In genomic region chr3:79446124-79446523, GRCm38 (mm10) we compare ENCODE assay signal across 28 mouse cellular contexts.
DNase-seq lines count a peak whose midpoint lies in the region; ATAC-seq and TF ChIP-seq lines count a peak whose summit lies in the region.
"Had no signal": no experiment of that assay in that cellular context is flagged by ENCODE, and none has a peak within 500 bp of the region (broad histone marks: within the 10 kb centered on the region; RNA-seq: fewer than 3 reads in every experiment).

No protein-coding gene starts in this region.

- WGBS in liver, embryonic 11.5 days, result 77% methylated on average over 4 of the region's 4 CpGs

- H3K4me1 ChIP-seq in E14TG2a.4 (replicated peaks; ENCODE audit: low read depth, low read length), result no peaks in the 10 kb centered on the region
- H3K4me1 ChIP-seq in liver, embryonic 11.5 days (replicated peaks; ENCODE audit: control insufficient read depth, insufficient read depth, low read length), result no peaks in the 10 kb centered on the region
- H3K4me1 ChIP-seq: forebrain, embryonic 10.5 days; heart, embryonic 10.5 days; heart, embryonic 13.5 days; hindbrain, embryonic 12.5 days; intestine, embryonic 15.5 days had no signal

- no peaks in the 10 kb centered on the region for H3K9me3 ChIP-seq in E14TG2a.4 (ENCODE audit: low read length)
- no peaks in the 10 kb centered on the region for H3K9me3 ChIP-seq in liver, embryonic 11.5 days (ENCODE audit: control insufficient read depth, low read length)
- H3K9me3 ChIP-seq: embryonic facial prominence, embryonic 10.5 days; embryonic facial prominence, embryonic 13.5 days; heart, embryonic 10.5 days; hindbrain, embryonic 12.5 days; hindbrain, embryonic 15.5 days; intestine, embryonic 15.5 days had no signal

- H3K36me3 ChIP-seq in E14TG2a.4 (ENCODE audit: insufficient read depth, low read length), result no peaks in the 10 kb centered on the region
- no peaks in the 10 kb centered on the region for H3K36me3 ChIP-seq in liver, embryonic 11.5 days (ENCODE audit: control insufficient read depth, insufficient read depth, low read length)
- H3K36me3 ChIP-seq: embryonic facial prominence, embryonic 10.5 days; embryonic facial prominence, embryonic 13.5 days; forebrain, embryonic 10.5 days; heart, embryonic 10.5 days; heart, embryonic 13.5 days; hindbrain, embryonic 12.5 days; hindbrain, embryonic 15.5 days; intestine, embryonic 15.5 days had no signal

- no peak overlapping the region for H3K4me2 ChIP-seq in liver, embryonic 11.5 days
- H3K4me2 ChIP-seq: embryonic facial prominence, embryonic 13.5 days; forebrain, embryonic 13.5 days; heart, embryonic 13.5 days; hindbrain, embryonic 12.5 days; hindbrain, embryonic 15.5 days; intestine, embryonic 15.5 days had no signal

- no peak for ATAC-seq in liver, embryonic 11.5 days (replicated peaks; ENCODE audit: low FRiP score)
- ATAC-seq: CD4-positive, CD25-positive, alpha-beta regulatory T cell, adult 4 months; forebrain, embryonic 13.5 days; forebrain, embryonic 16.5 days; intestine, embryonic 15.5 days had no signal

- peak; percentile 40 for TF ChIP-seq CTCF in layer of hippocampus, adult 2 months (conservative IDR thresholded peaks at IDR 0.05)
- TF ChIP-seq CTCF in E14TG2a.4 (conservative IDR thresholded peaks at IDR 0.05; ENCODE audit: low read length), result peak; percentile 76

- no peak overlapping the region for H3K27ac ChIP-seq in layer of hippocampus, adult 2 months
- H3K27ac ChIP-seq in liver, embryonic 11.5 days (ENCODE audit: low read depth, low read length), result no peak overlapping the region
- H3K27ac ChIP-seq: embryonic facial prominence, embryonic 10.5 days; embryonic facial prominence, embryonic 13.5 days; forebrain, embryonic 10.5 days; forebrain, embryonic 13.5 days; heart, embryonic 10.5 days; heart, embryonic 13.5 days; hindbrain, embryonic 12.5 days; hindbrain, embryonic 15.5 days; intestine, embryonic 15.5 days had no signal

- H3K4me3 ChIP-seq in layer of hippocampus, adult 2 months, result no peak overlapping the region
- no peak overlapping the region for H3K4me3 ChIP-seq in E14TG2a.4 (replicated peaks; ENCODE audit: low read length)
- no peak overlapping the region for H3K4me3 ChIP-seq in liver, embryonic 11.5 days (ENCODE audit: low read depth, low read length)
- H3K4me3 ChIP-seq: embryonic facial prominence, embryonic 10.5 days; embryonic facial prominence, embryonic 13.5 days; forebrain, embryonic 10.5 days; forebrain, embryonic 13.5 days; heart, embryonic 10.5 days; heart, embryonic 13.5 days; hindbrain, embryonic 12.5 days; hindbrain, embryonic 15.5 days; intestine, embryonic 15.5 days had no signal

- no peak for DNase-seq in layer of hippocampus, adult 2 months (ENCODE audit: low spot score in 2 of 2)
- no peak for DNase-seq in layer of hippocampus, adult 8-10 months (ENCODE audit: low spot score in 2 of 2)
- DNase-seq in ES-CJ7 (ENCODE audit: low read depth, low spot score) (peak; percentile 67), ZHBTc4 (ENCODE audit: low read depth, low spot score) (peak; percentile 69), MN1 (ENCODE audit: low spot score) (no peak)
- no peak for DNase-seq in liver, embryonic 11.5 days (ENCODE audit: low spot score)
- no peak for DNase-seq in adrenal gland, postnatal 10 days
- DNase-seq: adrenal gland, adult 2 months; adrenal gland, postnatal 25 days; cerebellum, adult 11-12 months; cerebellum, adult 8-10 months; cerebellum, postnatal 10 days; cerebellum, postnatal 36 days; embryo, embryonic 11 days; gastrocnemius, postnatal 25 days; heart, postnatal 14 days had no signal

- H3K27me3 ChIP-seq in E14TG2a.4 (ENCODE audit: insufficient read depth, low read length), result peaks cover 4% of the 10 kb centered on the region
- H3K27me3 ChIP-seq in liver, embryonic 11.5 days (replicated peaks; ENCODE audit: control insufficient read depth, insufficient read depth, low read length), result no peaks in the 10 kb centered on the region
- H3K27me3 ChIP-seq: embryonic facial prominence, embryonic 13.5 days; forebrain, embryonic 13.5 days; heart, embryonic 13.5 days; hindbrain, embryonic 12.5 days; hindbrain, embryonic 15.5 days; intestine, embryonic 15.5 days had no signal

- H3K9ac ChIP-seq in liver, embryonic 11.5 days (ENCODE audit: low read depth, low read length), result no peak overlapping the region
- H3K9ac ChIP-seq: embryonic facial prominence, embryonic 13.5 days; forebrain, embryonic 13.5 days; heart, embryonic 13.5 days; hindbrain, embryonic 12.5 days; hindbrain, embryonic 15.5 days; intestine, embryonic 15.5 days had no signal

Comparison
In these comparisons a context has a peak if more than half of its experiments do, and no peak if none do; other contexts are left out.
1. DNase-seq: peak in ES-CJ7 (single experiment) and ZHBTc4 (single experiment); none in layer of hippocampus, adult 2 months (0 of 2), layer of hippocampus, adult 8-10 months (0 of 2), liver, embryonic 11.5 days (single experiment), adrenal gland, postnatal 10 days (single experiment) and MN1 (single experiment).